In the genomic region with DNA sequence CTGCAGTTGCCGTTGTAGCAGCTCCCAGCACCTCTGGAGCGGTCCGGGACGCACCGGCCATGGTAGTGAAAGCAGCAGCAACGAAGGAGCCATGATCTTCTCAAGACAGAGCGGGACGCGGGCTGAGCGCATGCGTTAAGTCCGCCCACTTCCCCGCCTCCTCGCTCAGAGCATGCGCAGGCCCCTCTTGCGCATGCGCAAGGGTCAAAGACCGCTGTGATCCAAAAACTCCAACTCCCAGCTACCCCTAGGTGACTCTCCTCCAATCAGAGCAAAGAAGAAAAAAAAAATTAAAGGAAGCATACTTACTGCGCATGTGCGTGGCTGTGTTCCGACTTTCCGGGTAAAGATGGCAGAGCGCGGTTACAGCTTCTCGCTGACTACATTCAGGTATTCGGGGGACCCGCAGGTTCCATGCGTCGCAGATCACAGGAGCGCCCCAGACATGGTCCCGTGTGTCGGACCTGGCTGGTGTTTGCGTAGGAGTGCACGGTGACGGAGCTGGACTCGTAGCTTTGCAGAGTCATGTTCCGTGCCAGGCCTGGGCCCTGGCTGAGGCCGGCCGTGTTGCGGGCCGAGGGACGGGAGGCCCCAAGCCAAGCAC, we compare ENCODE assay signal across 8 mouse cellular contexts. TPM values are rescaled to one million over a fixed set of nuclear protein-coding genes. Genes with fewer than 3 reads are reported as not detected.
DNase-seq lines count a peak whose midpoint lies in the region; ATAC-seq lines count a peak whose summit lies in the region.

A gene (minus strand): TSS at position 240 of the 604 bp plus-strand sequence.
A gene (plus strand): TSS at position 315 of the 604 bp plus-strand sequence.

- peak; percentile 98 for ATAC-seq in hindbrain, embryonic 15.5 days (ENCODE audit: low FRiP score, low read depth)

- H3K27ac ChIP-seq in hindbrain, embryonic 15.5 days (replicated peaks), result peak within 1 kb of the TSS; percentile 85

- peaks cover 13% of the 10 kb centered on the region for H3K4me1 ChIP-seq in hindbrain, embryonic 15.5 days (replicated peaks)

- H3K4me3 ChIP-seq in hindbrain, embryonic 15.5 days, result peak within 1 kb of the TSS; percentile 92

- no peaks in the 10 kb centered on the region for H3K9me3 ChIP-seq in hindbrain, embryonic 15.5 days

- H3K4me2 ChIP-seq in hindbrain, embryonic 15.5 days, result peak within 1 kb of the TSS; percentile 73

- 0% methylated on average over 42 of the region's 42 CpGs for WGBS in hindbrain, embryonic 15.5 days

- H3K9ac ChIP-seq in hindbrain, embryonic 15.5 days, result peak within 1 kb of the TSS; percentile 96

- H3K27me3 ChIP-seq in hindbrain, embryonic 15.5 days, result no peaks in the 10 kb centered on the region

- peaks cover 27% of the 10 kb centered on the region for H3K36me3 ChIP-seq in hindbrain, embryonic 15.5 days

- DNase-seq in T-cell, adult 2 months (ENCODE audit: low spot score), result peak; percentile 99
- peak; percentile 95 to 96 for DNase-seq in cerebellum, postnatal 36 days
- peak; percentile 97 for DNase-seq in frontal cortex, postnatal 36 days (ENCODE audit: low spot score in 2 of 2)
- DNase-seq in left cerebral cortex, adult 11 months (ENCODE audit: low spot score), result peak; percentile 97
- DNase-seq in lung, postnatal 4 days, result peak; percentile 99
- DNase-seq in retina, postnatal 7 days (ENCODE audit: low read depth, low spot score), result peak; percentile 99
- DNase-seq in urinary bladder, adult 2 months (ENCODE audit: low spot score), result peak; percentile 92

RNA-seq across cellular contexts. Expression of the first gene that starts in this region (rescaled TPM):
- 96.0 and 103 TPM in 2 replicates for polyA plus RNA-seq in hindbrain, embryonic 15.5 days (2015; fragmentation: Nextera tagmentation; extraction: Ambion mirVana)
- polyA plus RNA-seq in urinary bladder, adult 2 months (2012; rRNA removed), result 34.3 and 39.3 TPM in 2 replicates

RNA-seq across cellular contexts. Expression of the second gene that starts in this region (rescaled TPM):
- polyA plus RNA-seq in hindbrain, embryonic 15.5 days (2015; fragmentation: Nextera tagmentation; extraction: Ambion mirVana), result 165 and 168 TPM in 2 replicates
- 82.2 and 86.9 TPM in 2 replicates for polyA plus RNA-seq in urinary bladder, adult 2 months (2012; rRNA removed)

Comparison
In these comparisons a context has a peak if more than half of its experiments do, and no peak if none do; other contexts are left out.
1. Peak in every context shown above with its lines: DNase-seq, ATAC-seq, H3K4me3 ChIP-seq and H3K27ac ChIP-seq.